Mouse (Mus musculus): Measurements from ENCODE around the gene Efna5. TPM values are rescaled to one million over a fixed set of nuclear protein-coding genes. Genes with fewer than 3 reads are reported as not detected.

Efna5 gene
- polyA plus RNA-seq, 1 experiment: 1.9 TPM

DNA sequence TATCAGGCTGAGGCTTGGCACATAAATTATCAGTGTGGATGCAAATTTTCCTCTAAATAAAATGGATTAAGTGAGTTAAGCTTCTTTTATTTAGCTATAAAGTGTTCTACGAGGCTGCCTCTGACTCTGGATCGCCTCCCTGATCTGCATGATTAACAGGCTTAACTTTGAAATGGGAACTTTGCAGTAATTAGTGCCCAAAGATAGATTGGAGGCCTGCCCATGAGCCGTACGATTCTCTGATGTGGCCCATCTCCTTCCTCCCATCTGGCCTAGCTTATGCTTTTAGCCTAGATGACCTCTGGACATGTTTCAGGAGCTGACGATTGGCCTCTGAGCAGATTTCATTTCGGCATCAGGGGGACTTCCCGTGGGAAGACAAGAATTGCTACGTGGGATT lies 273.0 kb downstream of the Efna5 start:
- H3K27me3 ChIP-seq (ENCODE audit: control insufficient read depth, insufficient read depth, low read length): no peaks in the 10 kb centered on the region
- 85% methylated on average over 8 of the region's 8 CpGs for WGBS
- TF ChIP-seq POLR2A (IDR thresholded peaks at IDR 0.05; ENCODE audit: control insufficient read depth, extremely low read depth, insufficient read depth, low read length, poor library complexity) (no peak), CTCF (IDR thresholded peaks at IDR 0.05; ENCODE audit: borderline replicate concordance, control insufficient read depth, extremely low read depth, insufficient read depth, low read length, poor library complexity) (no peak)
- H3K4me3 ChIP-seq (ENCODE audit: control insufficient read depth, insufficient read depth, low read length): no peak overlapping the region
- no peaks in the 10 kb centered on the region for H3K36me3 ChIP-seq (ENCODE audit: control insufficient read depth, insufficient read depth, low read length)
- DNase-seq: no peak
- no peak overlapping the region for H3K27ac ChIP-seq (ENCODE audit: control insufficient read depth, insufficient read depth, low read length)
- H3K4me1 ChIP-seq (replicated peaks; ENCODE audit: control insufficient read depth, insufficient read depth, low read length): no peaks in the 10 kb centered on the region

DNA sequence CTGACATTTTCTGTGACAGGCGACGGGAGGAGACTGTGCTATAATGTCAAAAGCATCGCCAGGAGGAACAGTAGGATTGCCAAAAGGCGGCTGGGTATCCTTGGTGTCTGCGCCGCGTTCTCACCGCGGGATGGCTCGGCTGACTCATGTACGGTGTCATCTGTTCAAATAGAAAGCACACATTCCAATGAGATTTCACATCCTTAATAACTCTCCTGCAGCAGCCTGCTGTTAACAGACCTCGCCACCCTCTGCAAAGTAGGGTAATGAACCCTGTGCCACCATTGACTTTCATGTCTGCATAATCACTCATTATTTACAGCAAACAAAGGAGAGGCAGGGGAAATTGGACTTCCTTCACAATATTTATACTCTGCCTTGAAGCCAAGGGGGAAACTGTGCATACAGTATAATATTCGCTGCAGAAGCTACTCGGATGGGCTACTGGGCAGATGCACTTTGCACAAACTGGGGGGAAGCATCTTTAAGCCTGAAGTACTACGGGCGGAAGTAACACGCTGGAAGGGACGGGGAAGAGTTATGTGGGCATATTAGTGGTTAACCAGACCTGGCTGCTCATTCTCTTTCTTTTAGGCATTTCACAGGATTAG lies 273.7 kb downstream of the Efna5 start:
- no peak for DNase-seq
- Histone ChIP-seq H3K36me3 (ENCODE audit: control insufficient read depth, insufficient read depth, low read length) (no peaks in the 10 kb centered on the region), H3K27me3 (ENCODE audit: control insufficient read depth, insufficient read depth, low read length) (no peaks in the 10 kb centered on the region), H3K4me3 (ENCODE audit: control insufficient read depth, insufficient read depth, low read length) (no peak overlapping the region), H3K27ac (ENCODE audit: control insufficient read depth, insufficient read depth, low read length) (no peak overlapping the region), H3K4me1 (replicated peaks; ENCODE audit: control insufficient read depth, insufficient read depth, low read length) (no peaks in the 10 kb centered on the region)
- WGBS: 67% methylated on average over 18 of the region's 18 CpGs
- no peak for TF ChIP-seq POLR2A (IDR thresholded peaks at IDR 0.05; ENCODE audit: control insufficient read depth, extremely low read depth, insufficient read depth, low read length, poor library complexity)
- no peak for TF ChIP-seq CTCF (IDR thresholded peaks at IDR 0.05; ENCODE audit: borderline replicate concordance, control insufficient read depth, extremely low read depth, insufficient read depth, low read length, poor library complexity)

GRCm38 (mm10) chr17:62606681-62607080 lies 274.4 kb downstream of the Efna5 start:
- 94% methylated on average over 6 of the region's 6 CpGs for whole genome bisulfite sequencing
- TF ChIP-seq POLR2A (IDR thresholded peaks at IDR 0.05; ENCODE audit: control insufficient read depth, extremely low read depth, insufficient read depth, low read length, poor library complexity) (no peak), CTCF (IDR thresholded peaks at IDR 0.05; ENCODE audit: borderline replicate concordance, control insufficient read depth, extremely low read depth, insufficient read depth, low read length, poor library complexity) (no peak)

DNA sequence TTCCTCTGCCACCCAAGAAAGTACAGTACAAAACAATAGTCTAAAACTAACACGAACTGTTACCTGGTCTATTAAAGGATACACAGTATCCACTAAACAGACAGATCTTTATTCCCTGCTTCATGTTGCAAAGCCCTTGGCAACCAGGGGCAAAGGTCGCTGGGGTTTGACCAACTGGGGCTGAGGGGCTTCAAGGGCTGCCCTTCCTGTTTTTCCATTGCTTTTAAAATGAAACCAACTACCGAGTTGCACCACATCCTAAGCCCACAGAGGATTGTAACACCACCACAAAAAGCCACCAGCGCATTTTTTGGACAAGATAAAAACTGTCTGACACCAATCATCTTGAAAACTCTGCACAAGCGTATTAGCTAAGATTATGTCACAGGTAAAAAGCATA lies 276.8 kb downstream of the Efna5 start:
- no peak for DNase-seq
- Histone ChIP-seq H3K4me1 (replicated peaks; ENCODE audit: control insufficient read depth, insufficient read depth, low read length) (no peaks in the 10 kb centered on the region), H3K36me3 (ENCODE audit: control insufficient read depth, insufficient read depth, low read length) (no peaks in the 10 kb centered on the region), H3K27ac (ENCODE audit: control insufficient read depth, insufficient read depth, low read length) (no peak overlapping the region), H3K4me3 (ENCODE audit: control insufficient read depth, insufficient read depth, low read length) (no peak overlapping the region), H3K27me3 (ENCODE audit: control insufficient read depth, insufficient read depth, low read length) (no peaks in the 10 kb centered on the region)
- 13% methylated on average over 5 of the region's 5 CpGs for WGBS
- TF ChIP-seq CTCF (IDR thresholded peaks at IDR 0.05; ENCODE audit: borderline replicate concordance, control insufficient read depth, extremely low read depth, insufficient read depth, low read length, poor library complexity) (no peak), POLR2A (IDR thresholded peaks at IDR 0.05; ENCODE audit: control insufficient read depth, extremely low read depth, insufficient read depth, low read length, poor library complexity) (no peak)

More at GRCm38 (mm10) chr17:62606681-62607080, 274.4 kb downstream of the Efna5 start:
- Histone ChIP-seq H3K4me1 (replicated peaks; ENCODE audit: control insufficient read depth, insufficient read depth, low read length) (no peaks in the 10 kb centered on the region), H3K36me3 (ENCODE audit: control insufficient read depth, insufficient read depth, low read length) (no peaks in the 10 kb centered on the region), H3K27ac (ENCODE audit: control insufficient read depth, insufficient read depth, low read length) (no peak overlapping the region), H3K4me3 (ENCODE audit: control insufficient read depth, insufficient read depth, low read length) (no peak overlapping the region), H3K27me3 (ENCODE audit: control insufficient read depth, insufficient read depth, low read length) (no peaks in the 10 kb centered on the region)
- no peak for DNase-seq

DNA sequence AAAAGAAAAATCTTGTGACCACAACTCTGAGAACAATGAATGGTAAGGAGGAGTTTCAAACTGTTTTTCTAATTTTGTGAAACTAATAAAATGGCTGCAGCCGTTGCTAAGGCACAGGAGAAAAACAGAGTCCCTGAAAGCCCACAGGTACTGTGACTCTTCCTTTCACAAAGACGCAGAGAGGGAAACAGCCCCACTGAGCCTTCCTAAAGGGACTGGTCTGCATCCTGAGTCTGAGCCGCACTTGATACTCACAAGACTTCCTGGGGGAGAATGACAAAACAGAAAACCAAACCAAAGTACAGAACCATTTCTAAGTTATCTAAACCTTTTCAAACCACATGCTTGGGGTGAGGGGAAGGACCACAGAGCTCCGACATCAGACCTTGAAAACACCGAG lies 277.5 kb downstream of the Efna5 start:
- Histone ChIP-seq H3K4me3 (ENCODE audit: control insufficient read depth, insufficient read depth, low read length) (no peak overlapping the region), H3K4me1 (replicated peaks; ENCODE audit: control insufficient read depth, insufficient read depth, low read length) (no peaks in the 10 kb centered on the region), H3K36me3 (ENCODE audit: control insufficient read depth, insufficient read depth, low read length) (no peaks in the 10 kb centered on the region), H3K27me3 (ENCODE audit: control insufficient read depth, insufficient read depth, low read length) (no peaks in the 10 kb centered on the region), H3K27ac (ENCODE audit: control insufficient read depth, insufficient read depth, low read length) (no peak overlapping the region)
- WGBS: 3% methylated on average over 5 of the region's 5 CpGs
- DNase-seq: no peak
- TF ChIP-seq POLR2A (IDR thresholded peaks at IDR 0.05; ENCODE audit: control insufficient read depth, extremely low read depth, insufficient read depth, low read length, poor library complexity) (no peak), CTCF (IDR thresholded peaks at IDR 0.05; ENCODE audit: borderline replicate concordance, control insufficient read depth, extremely low read depth, insufficient read depth, low read length, poor library complexity) (no peak)

GRCm38 (mm10) chr17:62598716-62599490 lies 282.2 kb downstream of the Efna5 start:
- Histone ChIP-seq H3K27me3 (ENCODE audit: control insufficient read depth, insufficient read depth, low read length) (no peaks in the 10 kb centered on the region), H3K4me3 (ENCODE audit: control insufficient read depth, insufficient read depth, low read length) (no peak overlapping the region), H3K4me1 (replicated peaks; ENCODE audit: control insufficient read depth, insufficient read depth, low read length) (no peaks in the 10 kb centered on the region), H3K27ac (ENCODE audit: control insufficient read depth, insufficient read depth, low read length) (no peak overlapping the region), H3K36me3 (ENCODE audit: control insufficient read depth, insufficient read depth, low read length) (no peaks in the 10 kb centered on the region)
- 91% methylated on average over 9 of the region's 9 CpGs for WGBS
- no peak for DNase-seq
- TF ChIP-seq POLR2A (IDR thresholded peaks at IDR 0.05; ENCODE audit: control insufficient read depth, extremely low read depth, insufficient read depth, low read length, poor library complexity): no peak
- TF ChIP-seq CTCF (IDR thresholded peaks at IDR 0.05; ENCODE audit: borderline replicate concordance, control insufficient read depth, extremely low read depth, insufficient read depth, low read length, poor library complexity): no peak
